Mouse (Mus musculus) cerebellum, adult 2 months (tissue): ENCODE measurements around the gene Pax3.

ENCODE experiments used
- CTCF ChIP-seq: fragments of 200-500 bp; IDR thresholded peaks from 2 replicates; pipeline ENCODE4 v1.5.1; 2011; ENCODE audit warnings: low read depth, mild to moderate bottlenecking, control low read depth, low read length, moderate library complexity, borderline replicate concordance; ENCODE audit not compliant: insufficient read depth
- POLR2A ChIP-seq: fragments of 200-500 bp; IDR thresholded peaks from 2 replicates; pipeline ENCODE4 v1.6.1; 2011; ENCODE audit warnings: low read length, control low read depth, borderline replicate concordance; ENCODE audit not compliant: insufficient read depth

- TF ChIP-seq CTCF (no peak), POLR2A (no peak)
Measured at GRCm38 (mm10) chr1:78116046-78116445, 80.9 kb downstream of the Pax3 start.
